Mouse (Mus musculus): ENCODE data around the gene Psma1. TPM values are rescaled to one million over a fixed set of nuclear protein-coding genes. Genes with fewer than 3 reads are reported as not detected.

Gene Psma1
- polyA plus RNA-seq, 1 experiment from 2014 or later: 313 TPM

Other genes starting within 250 kb of the Psma1 start
- 61.6 and 65.6 TPM in 2 replicates for gene Rras2, start 158.3 kb downstream of the Psma1 start, polyA plus RNA-seq (2016; fragmentation: Nextera tagmentation; extraction: Ambion mirVana)
- gene Copb1, start 21.4 kb downstream of the Psma1 start, polyA plus RNA-seq (2016; fragmentation: Nextera tagmentation; extraction: Ambion mirVana): 93.1 and 93.4 TPM in 2 replicates
- gene Pde3b, start 139.2 kb upstream of the Psma1 start, polyA plus RNA-seq (2016; fragmentation: Nextera tagmentation; extraction: Ambion mirVana): 7.3 and 8.6 TPM in 2 replicates